Mouse (Mus musculus) ES-Bruce4 (cell line): ENCODE measurements around the gene Epdr1.

Experiments
- CTCF ChIP-seq: IDR thresholded peaks from one replicate; pipeline ENCODE4 v1.8.1; 2011; ENCODE audit warnings: low read depth, low read length
- POLR2A ChIP-seq: IDR thresholded peaks from one replicate; pipeline ENCODE4 v1.8.1; 2011; ENCODE audit warnings: low read length; ENCODE audit not compliant: insufficient read depth

DNA sequence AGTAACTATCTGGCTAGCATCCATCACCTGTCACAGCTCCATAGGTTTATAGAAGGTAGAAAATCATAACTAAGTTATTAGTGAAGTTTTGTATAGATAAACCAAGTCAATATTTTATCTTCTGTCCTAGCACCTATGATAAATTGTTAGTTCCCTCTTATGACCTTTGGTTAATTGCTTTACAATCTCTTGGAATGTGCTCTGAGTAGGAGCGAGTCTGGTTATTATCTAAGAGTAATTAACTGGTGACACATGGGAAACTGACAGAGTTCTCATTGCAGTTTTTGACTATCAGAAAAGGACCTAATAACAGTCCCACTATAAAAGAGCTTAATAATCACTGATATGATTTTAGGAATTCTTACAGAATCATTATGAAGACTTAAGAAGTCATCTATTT lies 23.8 kb upstream of the Epdr1 start:
- no peak for TF ChIP-seq CTCF
- no peak for TF ChIP-seq POLR2A
